Mouse (Mus musculus): Measurements from ENCODE around the gene Zmynd15. TPM values are rescaled to one million over a fixed set of nuclear protein-coding genes. Genes with fewer than 3 reads are reported as not detected.
"Not testable (repeated sequence)": the region's sequence is repeated elsewhere in the genome, so short reads cannot be mapped to it uniquely, and the experiment has no call there.

Gene Zmynd15
- polyA plus RNA-seq, 1 experiment from 2014 or later: 0.17 TPM

GRCm38 (mm10) chr11:70472716-70473115 is 13.5 kb downstream of the Zmynd15 start:
- no peak for DNase-seq
- no peak for ATAC-seq (ENCODE audit: low read depth)
- Histone ChIP-seq H3K4me1 (replicated peaks) (peaks cover 5% of the 10 kb centered on the region; the same call in 1 of the 2 replicates), H3K9me3 (replicated peaks) (no peaks in the 10 kb centered on the region), H3K27ac (no peak overlapping the region), H3K4me3 (replicated peaks) (no peak overlapping the region), H3K9ac (no peak overlapping the region), H3K27me3 (peaks cover 2% of the 10 kb centered on the region; the same call in 1 of the 2 replicates), H3K4me2 (no peak overlapping the region), H3K36me3 (no peaks in the 10 kb centered on the region)

GRCm38 (mm10) chr11:70473291-70473690 is 14.1 kb downstream of the Zmynd15 start:
- H3K36me3 ChIP-seq; H3K27ac ChIP-seq; H3K27me3 ChIP-seq; ATAC-seq (ENCODE audit: low read depth); H3K4me3 ChIP-seq (replicated peaks); H3K9ac ChIP-seq; DNase-seq; H3K4me2 ChIP-seq; H3K4me1 ChIP-seq (replicated peaks); H3K9me3 ChIP-seq (replicated peaks): not testable (repeated sequence)
- WGBS (ENCODE audit: insufficient replicate concordance): 76% methylated on average over 5 of the region's 5 CpGs

- 65% methylated on average over 12 of the region's 12 CpGs for WGBS (ENCODE audit: insufficient replicate concordance)
- no peak for ATAC-seq (ENCODE audit: low read depth)
Measured at GRCm38 (mm10) chr11:70474872-70475534, 15.8 kb downstream of the Zmynd15 start.

GRCm38 (mm10) chr11:70485498-70485897 is 26.3 kb downstream of the Zmynd15 start:
- H3K27ac ChIP-seq: no peak overlapping the region
- no peak for DNase-seq

More at GRCm38 (mm10) chr11:70474872-70475534, 15.8 kb downstream of the Zmynd15 start:
- Histone ChIP-seq H3K4me1 (replicated peaks) (peaks cover 3% of the 10 kb centered on the region; the same call in 1 of the 2 replicates), H3K27me3 (no peaks in the 10 kb centered on the region), H3K4me3 (replicated peaks) (no peak overlapping the region), H3K9me3 (replicated peaks) (no peaks in the 10 kb centered on the region), H3K36me3 (no peaks in the 10 kb centered on the region), H3K27ac (no peak overlapping the region), H3K4me2 (no peak overlapping the region), H3K9ac (no peak overlapping the region)
- DNase-seq: no peak

GRCm38 (mm10) chr11:70487816-70488215 is 28.6 kb downstream of the Zmynd15 start:
- ATAC-seq (ENCODE audit: low read depth): no peak
- Histone ChIP-seq H3K36me3 (no peaks in the 10 kb centered on the region), H3K4me2 (no peak overlapping the region), H3K9me3 (replicated peaks) (no peaks in the 10 kb centered on the region), H3K27me3 (peaks cover 3% of the 10 kb centered on the region; the same call in 1 of the 2 replicates), H3K9ac (no peak overlapping the region), H3K27ac (no peak overlapping the region), H3K4me1 (replicated peaks) (no peaks in the 10 kb centered on the region), H3K4me3 (replicated peaks) (no peak overlapping the region)
- WGBS (ENCODE audit: insufficient replicate concordance): 36% methylated on average over 4 of the region's 4 CpGs
- DNase-seq: no peak

More at GRCm38 (mm10) chr11:70485498-70485897, 26.3 kb downstream of the Zmynd15 start:
- no peaks in the 10 kb centered on the region for H3K9me3 ChIP-seq (replicated peaks)
- H3K4me1 ChIP-seq (replicated peaks): no peaks in the 10 kb centered on the region
- no peak for ATAC-seq (ENCODE audit: low read depth)
- H3K36me3 ChIP-seq: no peaks in the 10 kb centered on the region
- H3K4me3 ChIP-seq (replicated peaks): no peak overlapping the region
- H3K9ac ChIP-seq: no peak overlapping the region
- peaks cover 3% of the 10 kb centered on the region; the same call in 1 of the 2 replicates for H3K27me3 ChIP-seq
- H3K4me2 ChIP-seq: no peak overlapping the region
- whole genome bisulfite sequencing (ENCODE audit: insufficient replicate concordance): 38% methylated on average over 2 of the region's 2 CpGs

GRCm38 (mm10) chr11:70489138-70489537 is 29.9 kb downstream of the Zmynd15 start:
- DNase-seq (no peak), ATAC-seq (ENCODE audit: low read depth) (no peak)
- 62% methylated on average over 3 of the region's 3 CpGs for WGBS (ENCODE audit: insufficient replicate concordance)
- Histone ChIP-seq H3K4me1 (replicated peaks) (no peaks in the 10 kb centered on the region), H3K4me2 (no peak overlapping the region), H3K4me3 (replicated peaks) (no peak overlapping the region), H3K9ac (no peak overlapping the region), H3K27ac (no peak overlapping the region; the same call in 1 of the 2 replicates), H3K9me3 (replicated peaks) (no peaks in the 10 kb centered on the region), H3K36me3 (no peaks in the 10 kb centered on the region), H3K27me3 (peaks cover 3% of the 10 kb centered on the region; the same call in 1 of the 2 replicates)

- 30% methylated on average over 6 of the region's 6 CpGs for WGBS (ENCODE audit: insufficient replicate concordance)
- no peak overlapping the region for H3K4me3 ChIP-seq (replicated peaks)
- H3K9me3 ChIP-seq (replicated peaks): no peaks in the 10 kb centered on the region
- DNase-seq (no peak), ATAC-seq (ENCODE audit: low read depth) (no peak)
- no peaks in the 10 kb centered on the region for H3K36me3 ChIP-seq
- H3K4me1 ChIP-seq (replicated peaks): no peaks in the 10 kb centered on the region
- no peak overlapping the region for H3K9ac ChIP-seq
- no peak overlapping the region for H3K27ac ChIP-seq
- H3K4me2 ChIP-seq: no peak overlapping the region
- H3K27me3 ChIP-seq: peaks cover 3% of the 10 kb centered on the region; the same call in 1 of the 2 replicates
Measured at GRCm38 (mm10) chr11:70489684-70490083, 30.5 kb downstream of the Zmynd15 start.

GRCm38 (mm10) chr11:70499566-70500475 is 40.6 kb downstream of the Zmynd15 start:
- no peak overlapping the region for H3K9ac ChIP-seq
- H3K27ac ChIP-seq: no peak overlapping the region
- WGBS (ENCODE audit: insufficient replicate concordance): 59% methylated on average over 14 of the region's 14 CpGs
- H3K4me3 ChIP-seq (replicated peaks): no peak overlapping the region
- DNase-seq (no peak), ATAC-seq (ENCODE audit: low read depth) (no peak)
- no peaks in the 10 kb centered on the region for H3K9me3 ChIP-seq (replicated peaks)
- peaks cover 2% of the 10 kb centered on the region for H3K4me1 ChIP-seq (replicated peaks)
- H3K36me3 ChIP-seq: no peaks in the 10 kb centered on the region
- no peak overlapping the region for H3K4me2 ChIP-seq
- no peaks in the 10 kb centered on the region for H3K27me3 ChIP-seq

GRCm38 (mm10) chr11:70500476-70500812 is 41.2 kb downstream of the Zmynd15 start:
- no peaks in the 10 kb centered on the region for H3K27me3 ChIP-seq
- no peak overlapping the region for H3K4me2 ChIP-seq
- WGBS (ENCODE audit: insufficient replicate concordance): 81% methylated on average over 1 of the region's 1 CpGs
- no peak for DNase-seq
- H3K9ac ChIP-seq: no peak overlapping the region
- H3K4me1 ChIP-seq (replicated peaks): peaks cover 9% of the 10 kb centered on the region
- H3K36me3 ChIP-seq: no peaks in the 10 kb centered on the region
- no peak overlapping the region for H3K4me3 ChIP-seq (replicated peaks)
- no peak overlapping the region for H3K27ac ChIP-seq
- no peaks in the 10 kb centered on the region for H3K9me3 ChIP-seq (replicated peaks)
- ATAC-seq (ENCODE audit: low read depth): no peak

- ATAC-seq (ENCODE audit: low read depth): no peak
Measured at GRCm38 (mm10) chr11:70502018-70502417, 42.8 kb downstream of the Zmynd15 start.

GRCm38 (mm10) chr11:70504970-70505369 is 45.7 kb downstream of the Zmynd15 start, which contains the start of gene Tm4sf5:
Tm4sf5 (plus strand) TSS chr11:70505244.
- Histone ChIP-seq H3K9me3 (replicated peaks) (no peaks in the 10 kb centered on the region), H3K4me2 (0 out of 2 replicates have a peak within 1 kb of the TSS, but pooled peaks have one; percentile 8), H3K9ac (no peak within 1 kb of the TSS), H3K27me3 (peaks cover 21% of the 10 kb centered on the region), H3K4me1 (replicated peaks) (peaks cover 16% of the 10 kb centered on the region), H3K4me3 (replicated peaks) (no peak within 1 kb of the TSS), H3K36me3 (no peaks in the 10 kb centered on the region), H3K27ac (no peak within 1 kb of the TSS)
- no peak for DNase-seq
- ATAC-seq (ENCODE audit: low read depth): peak; percentile 43; the same call in 1 of the 2 replicates
- 24% methylated on average over 9 of the region's 9 CpGs for WGBS (ENCODE audit: insufficient replicate concordance)

More at GRCm38 (mm10) chr11:70502018-70502417, 42.8 kb downstream of the Zmynd15 start:
- Histone ChIP-seq H3K27ac (no peak overlapping the region; the same call in 1 of the 2 replicates), H3K4me3 (replicated peaks) (no peak overlapping the region), H3K9me3 (replicated peaks) (no peaks in the 10 kb centered on the region), H3K9ac (no peak overlapping the region), H3K27me3 (no peaks in the 10 kb centered on the region), H3K4me1 (replicated peaks) (peaks cover 14% of the 10 kb centered on the region), H3K36me3 (no peaks in the 10 kb centered on the region), H3K4me2 (no peak overlapping the region)
- no peak for DNase-seq
- WGBS (ENCODE audit: insufficient replicate concordance): 46% methylated on average over 3 of the region's 3 CpGs

All from liver, embryonic 13.5 days (tissue).